Mouse (Mus musculus): ENCODE data around the gene Skor1.

- no peak for TF ChIP-seq POLR2A (IDR thresholded peaks at IDR 0.05; ENCODE audit: low read depth, low read length)
- TF ChIP-seq CTCF (IDR thresholded peaks at IDR 0.05; ENCODE audit: borderline replicate concordance, insufficient read depth, low read length): no peak
These were observed 23.2 kb upstream of the Skor1 start for GRCm38 (mm10) chr9:63171951-63172350.

Data from embryonic fibroblast, embryonic 13.5 days (primary cell).